Mouse (Mus musculus) limb, embryonic 11.5 days (tissue): ENCODE measurements around the gene Mlph. TPM values are rescaled to one million over a fixed set of nuclear protein-coding genes. Genes with fewer than 3 reads are reported as not detected.
A peak's percentile ranks its signal among the peaks of the same experiment; 100 is the strongest.

Source experiments
- ATAC-seq: fragments of 200-750 bp; cut with Nextera tagmentation; 2 replicates; pipeline ENCODE4 v1.8.0; 2017; ENCODE audit warnings: low read depth; ENCODE audit not compliant: insufficient number of reproducible peaks, low FRiP score, low TSS enrichment
- DNase-seq: peaks from one replicate; pipeline ENCODE4 v3.0.0-alpha.2; 2015; ENCODE audit warnings: low spot score
- H3K27ac ChIP-seq: fragments of 300-500 bp; sonication (generic); replicated peaks from 2 replicates; pipeline ENCODE4 v1.5.1; 2014; ENCODE audit warnings: low read depth, mild to moderate bottlenecking, low read length
- H3K27me3 ChIP-seq: fragments of 300-500 bp; sonication (generic); 2 replicates; pipeline ENCODE4 v1.6.1; 2014; ENCODE audit warnings: mild to moderate bottlenecking, low read length, mixed read lengths; ENCODE audit not compliant: control insufficient read depth, insufficient read depth
- H3K36me3 ChIP-seq: fragments of 300-500 bp; sonication (generic); 2 replicates; pipeline ENCODE4 v1.6.1; 2014; ENCODE audit warnings: mild to moderate bottlenecking, low read length, moderate library complexity, mixed read lengths; ENCODE audit not compliant: control insufficient read depth, insufficient read depth
- H3K4me1 ChIP-seq: fragments of 300-500 bp; sonication (generic); 2 replicates; pipeline ENCODE4 v1.6.1; 2014; ENCODE audit warnings: low read length, mixed read lengths; ENCODE audit not compliant: control insufficient read depth, insufficient read depth
- H3K4me2 ChIP-seq: fragments of 300-500 bp; sonication (generic); 2 replicates; pipeline ENCODE4 v1.6.1; 2014; ENCODE audit warnings: low read depth, mild to moderate bottlenecking, moderate library complexity; ENCODE audit not compliant: severe bottlenecking
- H3K4me3 ChIP-seq: fragments of 300-500 bp; sonication (generic); 2 replicates; pipeline ENCODE4 v1.5.1; 2014; ENCODE audit warnings: low read depth, low read length
- H3K9ac ChIP-seq: fragments of 300-500 bp; sonication (generic); 2 replicates; pipeline ENCODE4 v1.6.1; 2014; ENCODE audit warnings: mild to moderate bottlenecking, low read length
- H3K9me3 ChIP-seq: fragments of 300-500 bp; sonication (generic); 2 replicates; pipeline ENCODE4 v1.6.1; 2016; ENCODE audit warnings: low read length; ENCODE audit not compliant: control insufficient read depth
- WGBS: fragments of 180-500 bp; shearing (Covaris S2); extraction: QIAGEN DNeasy Blood & Tissue Kit; methylation state at CpG from one replicate; pipeline ENCODE4 v1.1.7; 2014; 5-methylcytosine and 5-hydroxymethylcytosine counted together
- polyA plus RNA-seq: library from polyadenylated mRNA; unstranded; fragments of >200 nt; fragmentation: Nextera tagmentation; extraction: Ambion mirVana; gene quantifications from 2 replicates; pipeline ENCODE4 v1.2.1, GENCODE M21; 2014

Gene Mlph
- polyA plus RNA-seq, 1 experiment from 2014 or later = 0.08 TPM

GRCm38 (mm10) chr1:90967583-90967982, 52.7 kb downstream of the Mlph start:
- 82% methylated on average over 7 of the region's 7 CpGs for WGBS
- H3K27ac ChIP-seq = no peak overlapping the region

GRCm38 (mm10) chr1:90968649-90969048, 53.8 kb downstream of the Mlph start:
- DNase-seq = no peak
- Histone ChIP-seq H3K36me3 (no peaks in the 10 kb centered on the region), H3K4me1 (peaks cover 7% of the 10 kb centered on the region), H3K27me3 (no peaks in the 10 kb centered on the region), H3K4me3 (no peak overlapping the region), H3K4me2 (no peak overlapping the region), H3K9me3 (no peaks in the 10 kb centered on the region), H3K27ac (no peak overlapping the region), H3K9ac (no peak overlapping the region)
- 77% methylated on average over 4 of the region's 4 CpGs for WGBS
- no peak for ATAC-seq

More at GRCm38 (mm10) chr1:90967583-90967982, 52.7 kb downstream of the Mlph start:
- Histone ChIP-seq H3K4me3 (no peak overlapping the region), H3K4me2 (no peak overlapping the region), H3K27me3 (no peaks in the 10 kb centered on the region), H3K9ac (no peak overlapping the region), H3K9me3 (no peaks in the 10 kb centered on the region), H3K4me1 (peaks cover 7% of the 10 kb centered on the region), H3K36me3 (no peaks in the 10 kb centered on the region)
- no peak for ATAC-seq
- DNase-seq = no peak

GRCm38 (mm10) chr1:90969347-90969784, 54.5 kb downstream of the Mlph start, which contains the start of gene Rab17:
Gene Rab17 (minus strand): TSS chr1:90969661.
- 19% methylated on average over 9 of the region's 9 CpGs for WGBS
- ATAC-seq (no peak), DNase-seq (no peak)
- no peaks in the 10 kb centered on the region for H3K36me3 ChIP-seq
- no peak within 1 kb of the TSS for H3K4me3 ChIP-seq
- no peaks in the 10 kb centered on the region for H3K9me3 ChIP-seq
- H3K4me1 ChIP-seq = peaks cover 7% of the 10 kb centered on the region
- H3K27me3 ChIP-seq = no peaks in the 10 kb centered on the region
- H3K4me2 ChIP-seq = 0 out of 2 replicates have a peak within 1 kb of the TSS, but pooled peaks have one; percentile 7
- peak within 1 kb of the TSS; percentile 37; the same call in 1 of the 2 replicates for H3K9ac ChIP-seq
- H3K27ac ChIP-seq = no peak within 1 kb of the TSS

DNA sequence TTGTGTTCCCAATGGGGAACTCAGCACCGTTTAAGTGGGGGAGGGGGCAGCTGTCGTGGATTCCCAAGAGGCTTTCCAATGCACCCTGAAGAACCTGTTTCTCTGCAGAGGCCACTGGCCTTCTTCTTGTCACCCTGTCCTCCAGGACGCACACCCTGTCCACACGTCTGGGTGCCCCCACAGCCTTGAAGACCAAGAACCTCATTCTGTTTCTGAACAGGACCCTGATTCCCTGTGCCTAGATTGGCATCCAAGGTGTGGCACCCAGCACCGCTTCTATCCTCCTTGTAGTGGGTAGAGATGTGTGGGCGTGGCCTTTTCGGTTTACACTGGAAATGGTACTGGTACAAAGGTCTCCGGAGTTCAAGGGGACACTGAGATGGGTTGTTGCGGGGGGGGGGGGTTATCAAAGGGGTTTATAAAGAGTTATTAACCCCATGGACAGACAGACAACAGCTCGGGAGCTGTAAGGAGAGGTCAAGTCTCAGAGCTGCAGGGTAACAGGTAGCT, 55.1 kb downstream of the Mlph start:
- H3K4me1 ChIP-seq = peaks cover 7% of the 10 kb centered on the region
- H3K27ac ChIP-seq = no peak overlapping the region
- H3K9ac ChIP-seq = no peak overlapping the region
- no peak overlapping the region for H3K4me2 ChIP-seq
- no peak for DNase-seq
- no peaks in the 10 kb centered on the region for H3K36me3 ChIP-seq
- ATAC-seq = no peak
- WGBS = 75% methylated on average over 10 of the region's 10 CpGs
- no peaks in the 10 kb centered on the region for H3K9me3 ChIP-seq
- no peak overlapping the region for H3K4me3 ChIP-seq
- no peaks in the 10 kb centered on the region for H3K27me3 ChIP-seq

- Histone ChIP-seq H3K9ac (no peak overlapping the region), H3K27me3 (no peaks in the 10 kb centered on the region), H3K36me3 (no peaks in the 10 kb centered on the region), H3K27ac (no peak overlapping the region), H3K4me1 (peaks cover 7% of the 10 kb centered on the region), H3K4me3 (no peak overlapping the region), H3K4me2 (no peak overlapping the region; the same call in 1 of the 2 replicates), H3K9me3 (no peaks in the 10 kb centered on the region)
- DNase-seq (peak; percentile 98), ATAC-seq (peak; percentile 75; the same call in 1 of the 2 replicates)
- WGBS = 29% methylated on average over 9 of the region's 9 CpGs
These were observed 58.2 kb downstream of the Mlph start for GRCm38 (mm10) chr1:90972911-90973573.

GRCm38 (mm10) chr1:90973574-90973911, 58.7 kb downstream of the Mlph start:
- peaks cover 7% of the 10 kb centered on the region for H3K4me1 ChIP-seq
- ATAC-seq = no peak

GRCm38 (mm10) chr1:90974906-90975649, 60.2 kb downstream of the Mlph start:
- DNase-seq (no peak), ATAC-seq (no peak)
- Histone ChIP-seq H3K27me3 (no peaks in the 10 kb centered on the region), H3K36me3 (no peaks in the 10 kb centered on the region), H3K4me3 (no peak overlapping the region), H3K9ac (no peak overlapping the region), H3K9me3 (no peaks in the 10 kb centered on the region), H3K27ac (no peak overlapping the region), H3K4me1 (no peaks in the 10 kb centered on the region; the same call in 1 of the 2 replicates), H3K4me2 (no peak overlapping the region)
- WGBS = 39% methylated on average over 12 of the region's 12 CpGs

More at GRCm38 (mm10) chr1:90973574-90973911, 58.7 kb downstream of the Mlph start:
- DNase-seq = no peak
- Histone ChIP-seq H3K27me3 (no peaks in the 10 kb centered on the region), H3K27ac (no peak overlapping the region), H3K4me2 (no peak overlapping the region), H3K36me3 (no peaks in the 10 kb centered on the region), H3K9ac (no peak overlapping the region), H3K9me3 (no peaks in the 10 kb centered on the region), H3K4me3 (no peak overlapping the region)
- WGBS = 95% methylated on average over 2 of the region's 2 CpGs

DNA sequence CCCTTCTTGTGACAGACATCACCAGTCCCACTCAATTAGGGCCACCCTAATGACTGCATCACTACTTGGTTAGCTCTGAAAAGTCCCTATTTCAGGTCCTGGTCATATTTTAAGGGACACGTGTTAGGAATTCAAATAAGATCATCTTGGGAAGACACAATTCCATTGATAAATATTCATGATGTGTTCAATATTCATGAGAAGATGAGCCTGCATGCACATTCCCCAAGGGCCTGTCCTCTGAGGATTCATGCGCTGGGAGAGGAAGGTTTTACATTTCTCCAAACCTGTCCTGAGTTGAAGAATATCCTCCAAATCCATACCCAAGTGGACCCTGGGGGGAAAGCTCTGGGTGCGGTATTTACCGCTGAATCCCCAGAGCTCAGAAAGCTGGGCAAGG, 61.1 kb downstream of the Mlph start:
- Histone ChIP-seq H3K36me3 (no peaks in the 10 kb centered on the region), H3K9ac (no peak overlapping the region), H3K27me3 (no peaks in the 10 kb centered on the region), H3K4me2 (no peak overlapping the region), H3K27ac (no peak overlapping the region), H3K4me3 (no peak overlapping the region), H3K4me1 (no peaks in the 10 kb centered on the region; the same call in 1 of the 2 replicates), H3K9me3 (no peaks in the 10 kb centered on the region)
- ATAC-seq (no peak), DNase-seq (no peak)
- 86% methylated on average over 4 of the region's 4 CpGs for WGBS
